Mouse (Mus musculus): Measurements from ENCODE around the gene Tob2.

Gene Tob2

DNA sequence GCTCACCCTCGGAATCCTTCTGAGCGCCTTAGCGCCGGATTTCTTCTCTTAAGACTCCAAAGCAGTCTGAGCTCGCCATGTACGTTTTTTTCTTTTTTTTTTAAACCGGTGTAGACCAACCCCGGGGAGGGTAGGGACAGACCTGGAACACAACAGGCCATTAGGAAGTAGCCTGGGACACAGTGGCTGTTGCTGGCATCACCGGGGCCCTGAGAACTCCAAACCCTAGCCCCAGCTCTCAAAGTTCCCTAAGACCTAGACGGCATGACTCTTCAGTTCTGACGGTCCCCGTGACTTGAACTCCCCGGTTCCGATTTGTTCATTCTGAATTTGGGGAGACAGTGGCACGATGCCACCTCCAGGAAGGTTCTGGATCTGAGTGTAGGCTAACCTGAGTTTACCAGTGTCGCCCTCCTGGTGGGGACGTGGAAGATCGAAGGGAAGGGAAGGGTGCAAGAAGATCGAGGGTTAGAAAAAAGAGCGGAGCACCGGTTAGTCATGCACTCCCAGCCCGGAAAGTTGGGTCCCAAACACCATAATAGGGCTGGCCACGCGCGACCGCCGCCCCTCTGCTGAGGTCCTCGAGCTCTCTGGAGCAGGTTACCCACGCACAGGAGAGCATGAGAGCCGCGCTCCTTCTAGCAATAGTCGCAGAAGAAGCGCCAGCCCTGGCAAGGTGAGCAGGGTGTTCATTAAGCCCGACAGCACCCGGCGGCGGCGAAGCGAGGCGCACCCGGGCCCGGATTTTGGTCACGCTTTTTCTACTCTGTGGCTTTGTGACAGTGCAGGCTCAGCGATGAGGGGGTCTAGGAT lies at the start of gene Tob2:
Tob2 (minus strand) TSS at position 280 of the 813 bp plus-strand sequence.
- peak; percentile 74 to 78 for DNase-seq

DNA sequence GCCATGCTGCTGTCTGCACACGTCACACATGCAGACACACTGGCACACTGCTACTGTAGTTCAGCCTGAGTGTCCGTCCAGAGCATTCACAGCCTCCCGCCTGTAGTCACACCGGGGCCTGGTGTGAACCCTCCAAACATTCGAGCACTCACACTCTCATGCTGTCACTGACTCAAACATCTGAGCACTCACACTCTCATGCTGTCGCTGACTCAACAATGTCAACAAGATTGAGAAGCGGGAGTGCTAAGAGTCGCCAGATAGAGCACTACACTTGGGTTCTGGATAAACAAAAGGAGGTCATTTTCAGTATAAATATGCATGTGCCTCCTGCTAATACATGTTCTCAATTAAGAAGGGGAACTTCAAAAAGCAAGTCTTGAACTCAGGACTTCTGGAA lies 49.4 kb upstream of the Tob2 start:
- DNase-seq, result no peak

DNA sequence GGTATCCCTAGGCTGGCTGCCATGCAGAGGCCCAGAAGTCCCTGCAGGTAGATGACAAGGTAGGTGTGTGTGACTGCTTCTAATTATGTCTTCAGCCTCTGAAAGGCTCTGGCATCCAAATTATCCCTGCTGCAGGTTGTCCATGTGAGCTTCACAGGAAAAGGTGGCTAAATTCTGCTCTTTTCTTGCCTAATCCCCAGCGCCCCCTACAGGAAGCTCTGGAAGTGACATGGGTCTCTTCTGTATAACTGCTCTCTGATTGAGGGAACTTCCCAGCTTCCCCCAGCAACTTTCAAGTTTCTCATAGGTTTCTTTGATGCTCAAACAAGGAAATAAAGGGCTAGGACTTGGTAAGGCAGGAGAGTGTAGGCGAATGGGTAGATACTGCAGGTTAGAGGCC lies 46.3 kb upstream of the Tob2 start:
- peak; percentile 63 to 70 for DNase-seq

DNA sequence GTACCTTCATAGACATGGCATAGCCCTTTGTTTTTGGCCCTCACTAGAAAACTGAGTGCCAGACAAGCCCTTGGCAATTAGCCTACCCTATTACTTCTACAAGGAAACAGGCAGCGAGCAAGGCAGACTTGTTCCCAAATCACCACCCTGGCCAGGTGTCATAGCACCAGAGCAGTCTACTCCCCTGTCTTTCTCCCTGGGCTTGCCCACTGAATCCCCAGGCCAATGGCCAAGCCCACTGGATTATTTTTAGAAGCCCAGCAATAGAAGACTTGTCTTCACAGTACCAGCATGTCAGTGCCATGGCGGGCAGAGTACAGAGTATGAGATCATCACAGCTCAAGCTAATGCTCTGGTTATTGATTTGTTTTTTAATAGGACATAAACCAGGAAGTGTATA lies 40.2 kb upstream of the Tob2 start:
- DNase-seq, result no peak

DNA sequence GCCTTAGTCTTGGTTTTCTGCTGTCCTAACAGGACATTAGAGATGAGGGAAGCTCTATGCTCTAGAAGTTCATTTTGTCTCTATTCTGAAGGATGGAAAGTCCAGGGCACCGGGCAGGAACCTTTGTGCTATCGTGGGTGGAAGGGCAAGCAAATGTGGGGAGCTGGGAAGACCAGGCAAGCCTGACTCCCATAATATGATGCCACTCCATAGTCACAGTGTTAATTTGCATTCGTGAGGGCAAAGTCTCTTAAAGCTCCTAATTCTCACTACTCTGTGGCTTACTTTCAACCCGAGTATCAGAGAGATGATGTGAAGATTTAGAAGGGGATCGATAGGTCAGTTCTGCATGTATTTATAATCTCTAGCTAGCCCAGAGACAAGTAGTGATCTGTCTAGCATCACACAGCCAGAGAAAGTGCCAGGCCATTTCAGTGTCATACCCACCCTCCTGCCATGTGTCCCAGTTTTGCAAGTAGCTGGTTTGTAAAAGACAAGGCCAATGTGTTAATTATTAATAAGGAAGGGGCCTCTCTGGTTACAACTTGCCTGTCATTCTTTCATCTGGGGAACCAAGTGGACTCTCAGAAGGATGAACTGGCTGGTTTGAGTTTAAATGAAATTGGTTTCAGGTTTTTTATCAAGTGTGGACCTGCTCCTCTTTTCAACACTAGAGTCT lies 39.1 kb upstream of the Tob2 start:
- no peak for DNase-seq

DNA sequence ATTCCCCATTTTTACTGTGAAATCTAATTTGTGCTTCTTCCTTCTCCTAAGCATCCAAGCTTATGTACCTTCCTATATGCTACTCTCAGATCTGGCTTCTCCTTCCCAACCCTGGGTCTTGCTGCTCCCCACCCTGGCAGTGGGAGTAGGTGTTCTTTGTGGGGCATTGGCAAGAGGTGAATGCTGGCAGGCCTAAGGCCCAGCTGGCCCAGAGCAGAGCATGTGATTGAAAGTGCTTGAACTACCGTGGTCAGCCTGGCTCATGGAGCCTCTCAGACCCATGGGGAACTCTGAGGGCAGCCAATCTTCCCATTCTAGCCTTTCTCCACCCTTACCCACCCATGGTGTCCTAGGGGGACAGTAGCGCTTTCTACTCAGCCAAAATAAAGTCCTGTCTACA lies 37.8 kb upstream of the Tob2 start:
- DNase-seq, result no peak

DNA sequence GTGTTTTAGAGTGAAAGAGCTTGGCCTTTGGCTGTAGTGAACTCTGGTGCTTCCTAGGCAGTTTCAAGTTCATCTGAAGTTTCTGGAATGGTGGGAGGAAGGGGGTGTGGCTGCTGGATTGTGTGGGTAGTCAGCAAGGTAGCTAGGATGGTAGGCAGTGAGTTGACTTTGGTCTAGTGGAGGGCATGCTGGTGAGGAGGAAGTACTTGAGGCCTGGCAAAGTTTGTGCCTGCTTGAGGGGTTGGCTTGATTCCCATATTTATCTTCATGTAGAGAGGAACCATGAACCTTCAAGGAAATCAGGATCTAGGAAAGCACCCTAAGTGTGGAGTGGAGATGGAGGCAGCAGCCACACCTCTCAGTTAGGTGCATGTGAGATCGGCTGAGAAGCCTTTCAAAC lies 35.4 kb upstream of the Tob2 start:
- no peak for DNase-seq

DNA sequence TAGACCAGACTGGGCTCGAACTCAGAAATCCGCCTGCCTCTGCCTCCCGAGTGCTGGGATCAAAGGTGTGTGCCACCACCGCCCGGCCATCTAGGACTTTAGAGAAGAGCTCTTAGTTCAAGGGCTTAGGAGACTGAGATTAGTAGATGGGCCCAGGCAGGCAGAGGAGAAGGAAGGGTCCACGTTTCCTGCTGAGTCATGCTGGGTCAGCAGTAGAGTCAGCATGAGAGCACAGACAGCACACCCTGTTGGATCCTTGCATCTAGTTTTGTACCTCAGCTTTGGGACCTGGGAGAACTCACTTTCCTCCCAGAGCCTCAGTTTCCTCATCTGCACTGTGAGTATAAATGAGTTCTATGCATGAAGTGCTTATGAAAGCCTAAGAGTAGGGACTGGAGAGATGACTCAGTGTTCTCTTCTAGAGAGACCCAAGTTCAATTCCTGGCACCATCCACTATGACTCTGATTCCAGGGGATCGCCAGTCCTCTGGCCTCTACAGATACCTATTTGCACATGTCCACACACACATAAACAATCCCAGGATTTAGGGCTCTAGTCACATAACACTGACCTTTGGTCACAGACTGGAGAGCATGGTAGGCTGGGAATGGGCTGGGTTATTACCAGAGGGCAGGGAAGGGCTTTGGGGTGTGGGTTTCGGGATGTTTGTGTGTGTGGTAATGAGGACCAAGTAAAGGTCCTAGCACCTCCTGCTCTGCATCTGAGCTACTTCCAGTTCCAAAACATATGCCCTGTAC lies 33.4 kb upstream of the Tob2 start:
- no peak for DNase-seq

DNA sequence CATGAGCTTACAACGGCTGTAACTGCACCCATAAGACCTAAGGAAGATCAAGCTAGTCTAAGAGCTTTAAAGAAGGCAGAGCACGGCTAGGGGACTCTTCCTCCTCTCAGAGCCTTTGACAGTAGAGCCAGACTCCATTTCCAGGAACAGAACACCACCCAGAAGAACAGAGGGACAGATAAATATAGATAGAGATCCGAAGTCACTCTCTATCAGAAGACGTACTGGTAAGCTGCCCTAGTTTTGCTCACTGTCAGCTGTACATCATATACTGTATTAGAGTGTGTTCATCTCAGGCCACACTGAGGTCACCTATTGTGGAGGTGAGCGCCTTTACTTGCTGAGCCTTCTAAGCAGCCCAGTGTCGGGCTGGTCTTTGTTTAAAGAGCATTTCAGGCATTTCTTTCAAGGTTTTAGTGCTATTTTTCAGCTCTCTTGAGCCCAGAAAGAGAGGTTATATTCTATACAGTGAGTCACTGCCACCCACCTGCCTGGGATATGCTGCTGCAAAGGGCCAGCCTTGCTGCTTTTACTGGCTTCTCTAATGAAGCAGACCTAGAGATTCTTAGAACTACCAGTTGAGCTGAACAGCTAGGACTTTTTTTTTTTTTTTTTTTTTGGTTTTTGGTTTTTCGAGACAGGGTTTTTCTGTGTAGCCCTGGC lies 32.7 kb upstream of the Tob2 start:
- DNase-seq, result no peak

DNA sequence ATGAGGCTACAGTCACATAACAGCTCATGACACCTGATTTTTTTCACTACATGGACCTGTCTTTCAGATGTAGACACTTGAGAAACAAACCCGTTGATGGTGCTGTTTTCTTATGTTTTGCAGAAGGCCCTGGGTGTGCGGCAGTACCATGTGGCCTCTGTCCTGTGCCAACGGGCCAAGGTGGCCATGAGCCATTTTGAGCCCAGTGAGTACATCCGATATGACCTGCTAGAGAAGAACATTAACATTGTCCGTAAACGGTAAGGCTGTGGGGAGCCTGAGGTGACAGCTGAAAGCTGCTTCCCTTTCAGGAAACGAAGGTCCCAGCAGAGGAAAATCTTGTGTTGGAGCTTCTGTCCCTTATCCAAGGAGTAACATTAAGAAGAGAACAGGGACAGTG lies 30.6 kb upstream of the Tob2 start:
- DNase-seq, result no peak

DNA sequence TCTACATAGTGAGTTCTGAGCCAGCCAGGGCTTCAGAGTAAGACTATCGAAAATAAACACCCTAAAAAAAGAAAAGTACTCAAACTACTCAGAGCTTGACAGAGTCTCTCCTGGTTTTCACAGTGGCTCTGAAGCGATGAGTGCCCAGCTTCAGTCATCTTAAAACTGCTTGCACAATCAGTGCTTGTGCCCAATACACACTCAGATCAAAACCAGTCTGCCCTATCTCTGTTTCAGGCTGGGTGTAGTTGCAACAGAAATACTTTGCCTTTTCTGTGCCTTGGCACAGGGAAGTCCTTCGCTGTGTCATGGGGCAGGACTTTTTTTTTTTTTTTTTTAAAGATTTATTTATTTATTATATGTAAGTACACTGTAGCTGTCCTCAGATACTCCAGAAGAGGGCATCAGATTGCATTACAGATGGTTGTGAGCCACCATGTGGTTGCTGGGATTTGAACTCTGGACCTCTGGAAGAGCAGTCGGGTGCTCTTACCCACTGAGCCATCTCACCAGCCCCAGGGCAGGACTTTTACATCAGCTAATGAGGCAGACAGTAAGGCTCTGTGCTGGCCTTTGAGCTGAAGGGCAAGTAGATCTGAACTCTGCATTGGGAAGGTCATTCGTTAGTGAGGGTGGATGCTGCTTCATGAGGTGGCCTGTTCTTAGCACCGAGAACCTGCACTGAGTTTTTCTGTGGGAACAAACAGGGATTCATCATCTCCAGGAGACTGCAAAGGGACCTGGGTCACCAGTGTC lies 28.4 kb upstream of the Tob2 start:
- no peak for DNase-seq

DNA sequence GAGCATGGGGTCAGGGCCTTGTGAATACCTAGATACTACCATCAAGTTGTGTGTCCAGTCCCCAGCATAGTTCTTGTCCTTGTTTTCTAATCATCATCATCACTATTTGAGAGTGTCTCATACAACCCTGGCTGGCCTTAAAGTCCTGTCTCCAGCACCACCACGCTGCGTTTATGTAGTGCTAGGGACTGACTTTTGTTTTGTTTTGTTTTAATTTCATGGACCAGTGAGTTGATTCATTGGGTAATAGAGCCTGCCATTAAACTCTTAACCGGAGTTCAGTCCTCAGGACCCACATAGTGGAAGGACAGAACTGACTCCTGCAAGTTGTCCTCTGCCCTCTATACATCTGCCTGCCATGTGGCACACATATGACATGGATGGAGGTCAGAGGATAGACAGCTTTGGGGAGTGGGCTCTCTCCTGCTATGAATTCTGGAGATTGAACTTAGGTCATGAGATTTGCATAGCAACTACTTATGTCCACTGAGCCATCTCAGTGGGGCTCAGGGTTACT lies 26.9 kb upstream of the Tob2 start:
- DNase-seq, result no peak

DNA sequence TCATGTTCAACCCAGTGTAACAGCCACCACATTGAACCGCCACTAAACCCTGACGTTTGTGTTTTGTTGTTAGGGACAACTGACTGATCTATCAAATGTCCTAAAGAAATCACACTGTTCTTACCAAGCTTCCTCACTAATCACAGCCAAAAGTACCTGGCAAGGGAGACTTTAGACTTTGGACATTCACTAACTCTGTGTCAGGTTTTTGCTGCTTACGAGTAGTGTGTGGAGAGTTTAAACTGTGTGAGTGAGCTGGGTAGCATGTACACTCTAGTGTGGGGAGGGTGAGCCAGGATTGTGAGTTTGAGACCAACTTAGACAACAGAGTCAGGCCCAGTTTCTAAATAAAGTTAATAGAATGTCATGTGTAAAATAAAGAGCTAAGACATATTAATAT lies 23.8 kb upstream of the Tob2 start:
- DNase-seq, result no peak

DNA sequence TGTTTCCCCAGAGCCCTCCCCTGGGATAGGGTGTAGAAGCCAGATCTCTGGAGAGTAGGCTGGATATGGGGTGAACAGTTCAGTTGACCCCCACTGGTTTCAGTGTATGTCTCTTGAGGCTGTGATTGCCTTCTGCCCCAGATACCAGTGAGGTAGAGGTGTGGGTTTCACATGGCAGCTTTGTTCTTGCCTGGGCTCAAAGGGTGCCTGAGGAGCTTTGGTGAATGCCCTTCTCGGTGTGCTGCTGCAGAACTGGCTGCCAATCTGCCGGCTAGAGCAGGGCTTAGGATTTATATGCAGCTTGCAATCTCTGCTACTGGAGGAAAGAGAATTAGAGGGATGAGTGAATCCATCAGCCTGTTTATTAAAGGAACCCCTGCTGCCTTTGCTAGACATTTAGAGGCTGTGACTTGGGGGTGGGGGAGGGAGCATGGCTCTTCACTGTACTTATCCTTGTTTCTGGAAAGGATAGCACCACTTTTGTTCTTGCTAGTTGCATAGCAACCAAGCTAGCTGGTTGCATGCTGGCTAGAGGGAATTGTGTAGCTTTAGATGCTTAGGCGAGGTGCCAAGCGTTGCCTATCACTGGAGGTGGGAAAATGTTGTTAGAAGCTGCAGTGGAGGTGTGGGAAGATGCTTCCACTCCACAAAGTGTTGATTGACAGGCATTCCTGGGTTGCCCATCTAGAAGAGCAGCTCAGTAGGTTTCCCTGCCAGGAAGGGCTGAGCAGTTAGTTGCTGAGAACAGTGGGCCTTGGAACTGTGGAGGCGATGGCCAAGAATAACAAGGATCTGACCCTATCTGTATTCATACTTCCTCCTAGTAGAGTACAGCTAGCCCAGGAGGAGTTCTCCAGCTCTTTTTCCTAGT lies 21.2 kb upstream of the Tob2 start:
- DNase-seq, result no peak

DNA sequence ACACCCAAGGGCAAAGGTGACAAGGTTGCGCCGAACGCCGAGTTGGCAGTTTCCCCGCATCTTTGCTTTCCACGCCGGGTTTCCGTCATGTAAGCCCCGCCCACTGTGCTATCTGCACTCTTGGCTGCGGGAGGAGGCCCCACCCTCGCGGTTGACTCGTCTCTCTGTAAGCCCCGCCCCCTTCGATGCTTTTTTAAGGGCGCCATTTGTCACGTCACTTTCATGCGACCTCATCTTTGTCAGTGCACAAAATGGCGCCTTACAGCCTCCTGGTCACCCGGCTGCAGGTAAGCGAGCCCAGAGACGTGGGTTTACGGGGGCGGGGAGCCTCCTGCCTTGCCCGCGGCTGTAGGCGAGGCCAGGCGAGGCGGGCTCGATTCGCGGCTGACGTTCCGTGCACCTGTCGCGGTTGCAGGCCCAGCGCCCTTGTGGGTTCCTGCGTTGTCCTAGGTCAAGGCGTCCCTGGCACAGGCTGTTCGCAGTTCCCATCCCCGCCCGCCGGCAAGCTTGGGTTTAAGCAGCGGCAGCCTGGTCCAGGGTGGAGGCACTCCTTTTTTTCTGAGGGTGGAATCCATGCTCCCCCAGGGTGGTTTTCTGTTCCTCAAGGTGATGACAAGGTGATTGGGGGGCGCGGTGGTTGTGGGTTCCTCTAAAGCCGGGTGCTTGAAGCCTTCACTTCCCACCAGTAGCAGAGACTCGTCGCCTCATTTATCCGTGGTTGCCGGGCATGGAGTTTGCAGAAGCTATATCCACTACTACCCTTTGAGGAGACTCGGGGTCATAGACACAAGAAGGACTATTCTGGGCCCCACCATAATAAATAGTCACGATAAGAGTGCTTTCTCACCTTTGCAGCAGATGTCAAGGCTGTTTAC lies 13.9 kb upstream of the Tob2 start, which contains the start of gene Aco2:
Aco2 (plus strand) TSS at position 48 of the 875 bp plus-strand sequence.
- DNase-seq, result peak; percentile 99

DNA sequence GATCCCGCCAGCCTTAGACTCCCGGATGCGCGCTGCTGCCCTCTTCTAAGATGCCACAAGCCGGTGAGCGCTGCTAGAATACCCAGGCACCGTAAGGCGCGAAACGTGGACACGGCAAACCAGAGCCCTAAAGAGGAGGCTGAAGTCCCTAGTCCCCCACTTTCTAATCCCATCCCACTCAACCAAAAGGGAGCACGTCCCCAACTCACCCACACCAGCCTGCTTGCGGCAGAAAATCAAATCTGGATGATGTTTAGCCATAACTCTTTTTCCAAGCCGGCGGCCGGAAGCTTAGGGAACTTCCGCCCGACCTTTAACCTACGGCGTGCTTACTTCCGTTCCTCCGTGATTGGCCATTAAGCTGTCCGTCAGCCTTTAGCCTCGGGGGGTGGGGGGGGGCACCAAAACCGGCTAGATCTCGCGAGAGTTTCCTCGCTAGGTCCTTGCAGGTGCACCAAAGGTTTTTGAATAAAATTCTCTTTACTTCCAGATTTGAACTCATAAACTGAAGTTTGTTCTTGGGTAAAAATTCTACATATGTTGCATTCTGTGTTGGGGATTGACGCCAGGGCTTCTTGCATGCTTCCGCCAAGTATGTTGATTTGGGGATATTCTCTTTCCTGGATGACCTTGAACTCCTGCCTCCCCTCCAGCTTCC lies 13.1 kb upstream of the Tob2 start, which contains the start of gene Phf5a:
Phf5a (minus strand) TSS at position 308 of the 658 bp plus-strand sequence.
- peak; percentile 76 to 81 for DNase-seq

DNA sequence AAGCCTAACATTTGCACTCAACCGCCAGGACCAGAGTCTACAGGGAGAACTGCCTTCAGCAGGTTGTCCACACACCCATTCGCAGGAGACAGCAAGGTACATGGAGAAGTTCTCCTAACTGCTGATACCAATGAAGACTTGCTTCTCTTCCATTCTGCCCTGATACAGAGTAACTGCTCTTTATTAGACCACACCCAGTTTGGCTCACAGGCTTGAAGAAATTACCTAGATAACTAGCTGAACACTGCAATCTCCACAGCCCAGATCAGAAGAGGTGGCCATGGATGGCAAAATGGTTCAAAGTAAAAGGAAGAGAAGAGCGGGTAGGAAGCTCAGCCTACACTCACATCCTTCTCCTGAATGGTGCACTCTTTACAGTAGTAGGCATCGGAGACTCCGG lies 11.4 kb upstream of the Tob2 start:
- no peak for DNase-seq

DNA sequence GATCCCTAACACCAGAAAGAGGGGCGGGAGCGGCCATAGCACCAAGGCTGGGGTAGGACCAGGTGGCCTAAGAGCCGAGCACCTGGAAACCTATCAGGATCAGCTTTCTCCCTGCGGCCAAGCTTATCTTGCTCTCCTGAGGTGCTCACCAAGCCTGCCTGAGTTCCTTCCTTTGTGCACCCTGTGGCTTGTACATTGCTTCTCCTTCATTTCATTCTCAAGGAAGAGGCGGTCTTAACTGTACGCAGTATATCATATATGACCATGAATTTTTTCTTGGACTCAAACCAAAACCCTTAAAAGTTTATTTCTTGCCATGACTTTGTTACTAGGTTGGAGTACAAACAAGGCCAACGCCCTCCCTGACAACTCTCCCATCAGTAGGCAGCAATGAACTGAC lies 5.6 kb upstream of the Tob2 start:
- no peak for DNase-seq

DNA sequence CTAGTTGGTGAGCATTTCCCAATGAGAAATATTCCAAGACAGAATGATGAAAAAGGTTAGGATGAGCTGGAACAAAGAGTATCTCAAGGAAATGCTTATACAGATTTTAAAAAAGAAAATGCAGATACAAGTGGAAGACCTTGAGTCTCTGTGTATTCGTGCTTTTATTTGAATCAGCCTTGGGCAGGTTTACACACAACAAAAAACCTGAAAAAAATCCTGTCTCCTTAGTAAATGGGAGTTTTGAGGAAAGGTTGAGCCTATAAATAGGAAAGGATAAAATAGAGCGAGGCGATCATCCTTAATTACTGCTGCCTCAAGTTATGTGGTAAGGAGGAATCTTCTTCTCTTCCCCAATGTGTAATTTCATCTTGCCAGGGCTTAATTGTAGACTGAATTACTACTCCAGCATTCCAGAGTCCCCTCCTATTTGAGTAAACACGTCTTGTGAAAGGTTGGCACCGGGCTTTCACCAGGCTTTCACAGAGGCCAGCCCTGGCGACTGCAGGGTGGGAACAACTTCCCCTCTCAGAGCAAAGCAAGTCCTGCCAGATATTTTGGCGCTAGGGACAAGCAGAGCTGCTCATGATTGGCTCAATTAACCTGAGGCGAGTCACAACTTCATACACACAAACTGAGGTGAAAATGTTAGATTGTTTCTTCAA lies 2.0 kb upstream of the Tob2 start:
- no peak for DNase-seq

All from thymus, postnatal 36 days (tissue).